Mouse (Mus musculus) retina, postnatal 7 days (tissue): ENCODE measurements around the gene Rgma.
A peak's percentile ranks its signal among the peaks of the same experiment; 100 is the strongest.

Source experiments
- DNase-seq: peaks from one replicate; pipeline ENCODE4 v3.0.0-alpha.2; 2012; ENCODE audit warnings: low read depth, low spot score

Rgma gene

GRCm38 (mm10) chr7:73371587-73372321, 3.6 kb upstream of the Rgma start:
- no peak for DNase-seq

GRCm38 (mm10) chr7:73372352-73372970, 2.8 kb upstream of the Rgma start:
- no peak for DNase-seq

GRCm38 (mm10) chr7:73374727-73375126, 582 bp upstream of the Rgma start:
- no peak for DNase-seq

GRCm38 (mm10) chr7:73376101-73377001, 1.0 kb downstream of the Rgma start:
- DNase-seq = peak; percentile 65

GRCm38 (mm10) chr7:73377307-73377706, 2.0 kb downstream of the Rgma start:
- DNase-seq = no peak

GRCm38 (mm10) chr7:73378034-73378433, 2.7 kb downstream of the Rgma start:
- no peak for DNase-seq

GRCm38 (mm10) chr7:73382843-73383242, 7.5 kb downstream of the Rgma start:
- DNase-seq = no peak

GRCm38 (mm10) chr7:73388866-73389265, 13.6 kb downstream of the Rgma start:
- no peak for DNase-seq

- DNase-seq = no peak
Observed at GRCm38 (mm10) chr7:73389419-73389818, 14.1 kb downstream of the Rgma start.

GRCm38 (mm10) chr7:73389871-73390294, 14.6 kb downstream of the Rgma start:
- no peak for DNase-seq

GRCm38 (mm10) chr7:73390426-73391001, 15.2 kb downstream of the Rgma start:
- DNase-seq = no peak

GRCm38 (mm10) chr7:73391002-73391517, 15.8 kb downstream of the Rgma start:
- DNase-seq = no peak

- no peak for DNase-seq
Observed at GRCm38 (mm10) chr7:73391518-73392321, 16.4 kb downstream of the Rgma start.

- no peak for DNase-seq
Observed at GRCm38 (mm10) chr7:73392359-73392758, 17.1 kb downstream of the Rgma start.

GRCm38 (mm10) chr7:73393307-73394012, 18.2 kb downstream of the Rgma start:
- DNase-seq = no peak

GRCm38 (mm10) chr7:73394013-73394409, 18.7 kb downstream of the Rgma start:
- no peak for DNase-seq

- no peak for DNase-seq
Observed at GRCm38 (mm10) chr7:73398319-73398718, 23.0 kb downstream of the Rgma start.

- DNase-seq = no peak
Observed at GRCm38 (mm10) chr7:73398806-73399442, 23.6 kb downstream of the Rgma start.

GRCm38 (mm10) chr7:73399501-73400044, 24.3 kb downstream of the Rgma start:
- peak; percentile 82 for DNase-seq
